Mouse (Mus musculus): ENCODE results near the gene Gm340. TPM values are rescaled to one million over a fixed set of nuclear protein-coding genes. Genes with fewer than 3 reads are reported as not detected.

Gene Gm340
- polyA plus RNA-seq, 2 experiments = 0.95 to 1.4 TPM

DNA sequence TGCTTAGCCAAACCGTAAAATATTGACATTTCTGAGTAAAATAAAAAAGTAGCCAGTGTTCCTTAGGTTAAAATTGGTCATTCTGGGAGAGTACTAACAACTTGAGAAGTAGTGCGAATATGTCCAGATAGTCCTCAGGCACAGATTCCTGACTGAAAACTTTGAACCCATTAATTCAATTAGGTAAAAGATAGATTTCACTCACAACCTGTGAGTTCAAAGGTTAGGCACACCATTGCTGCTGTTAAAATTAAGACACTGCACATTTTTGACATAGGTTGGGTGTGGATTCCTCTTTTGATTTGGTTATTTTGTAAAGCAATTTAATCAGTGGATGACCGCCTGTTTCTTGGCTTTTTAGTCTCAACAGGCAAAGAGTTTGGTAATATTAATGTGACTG lies 21.3 kb upstream of the Gm340 start:
- H3K4me1 ChIP-seq (replicated peaks; ENCODE audit: control insufficient read depth in 2 of 2, insufficient read depth in 2 of 2, low read length in 1 of 2) = no peaks in the 10 kb centered on the region
- no peak overlapping the region for H3K27ac ChIP-seq
- no peak overlapping the region for H3K9ac ChIP-seq (replicated peaks)
- DNase-seq (ENCODE audit: low read depth in 3 of 3, low spot score in 3 of 3) = no peak
- H3K36me3 ChIP-seq (replicated peaks; ENCODE audit: control insufficient read depth, insufficient read depth, low read depth) = peaks cover 18% of the 10 kb centered on the region
- TF ChIP-seq CTCF (IDR thresholded peaks at IDR 0.05; ENCODE audit: low read depth) (no peak), EP300 (IDR thresholded peaks at IDR 0.05; ENCODE audit: low read depth) (no peak)
- no peak overlapping the region for H3K4me2 ChIP-seq (ENCODE audit: low read depth)
- no peaks in the 10 kb centered on the region for H3K9me3 ChIP-seq (ENCODE audit: control insufficient read depth, low read length)
- no peaks in the 10 kb centered on the region for H3K27me3 ChIP-seq (ENCODE audit: control insufficient read depth, insufficient read depth, low read length)
- ATAC-seq (ENCODE audit: insufficient read depth) = no peak
- WGBS (ENCODE audit: insufficient replicate concordance) = 86% methylated on average over 3 of the region's 3 CpGs
- no peak overlapping the region for H3K4me3 ChIP-seq (ENCODE audit: insufficient read depth in 1 of 2, low read depth in 2 of 2, low read length in 2 of 2)

DNA sequence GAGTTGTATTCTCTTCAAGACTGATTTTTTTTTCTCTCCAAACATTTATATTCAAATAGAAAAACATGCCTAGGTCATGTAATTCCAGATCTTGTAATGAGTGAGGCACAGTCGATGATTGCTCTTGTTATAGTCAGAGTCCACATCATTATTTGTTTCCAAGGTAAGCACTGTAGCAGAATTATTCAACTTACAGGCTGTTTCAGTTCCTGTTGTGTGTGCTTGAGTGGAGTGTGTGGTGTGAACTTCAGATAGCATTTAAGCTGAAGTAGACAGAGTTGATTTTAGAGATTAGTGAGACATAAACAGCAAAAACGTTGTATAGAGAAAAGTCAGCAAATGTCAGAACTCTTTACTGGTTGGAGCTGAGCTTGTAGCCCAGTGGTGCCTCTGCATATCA lies 13.4 kb upstream of the Gm340 start:
- TF ChIP-seq EP300 (IDR thresholded peaks at IDR 0.05; ENCODE audit: low read depth) (no peak), CTCF (IDR thresholded peaks at IDR 0.05; ENCODE audit: low read depth) (no peak)
- H3K27me3 ChIP-seq (ENCODE audit: control insufficient read depth, insufficient read depth, low read length) = no peaks in the 10 kb centered on the region
- H3K27ac ChIP-seq = no peak overlapping the region
- no peak overlapping the region for H3K4me3 ChIP-seq (ENCODE audit: insufficient read depth in 1 of 2, low read depth in 2 of 2, low read length in 2 of 2)
- no peaks in the 10 kb centered on the region; a peak in 1 of 4 replicates for H3K4me1 ChIP-seq (replicated peaks; ENCODE audit: control insufficient read depth in 2 of 2, insufficient read depth in 2 of 2, low read length in 1 of 2)
- no peaks in the 10 kb centered on the region for H3K36me3 ChIP-seq (replicated peaks; ENCODE audit: control insufficient read depth, insufficient read depth, low read depth)
- no peak overlapping the region for H3K4me2 ChIP-seq (ENCODE audit: low read depth)
- 47% methylated on average over 2 of the region's 2 CpGs for WGBS (ENCODE audit: insufficient replicate concordance)
- no peaks in the 10 kb centered on the region for H3K9me3 ChIP-seq (ENCODE audit: control insufficient read depth, low read length)
- no peak overlapping the region for H3K9ac ChIP-seq (replicated peaks)
- no peak for ATAC-seq (ENCODE audit: insufficient read depth)
- DNase-seq (ENCODE audit: low read depth in 3 of 3, low spot score in 3 of 3) = no peak

DNA sequence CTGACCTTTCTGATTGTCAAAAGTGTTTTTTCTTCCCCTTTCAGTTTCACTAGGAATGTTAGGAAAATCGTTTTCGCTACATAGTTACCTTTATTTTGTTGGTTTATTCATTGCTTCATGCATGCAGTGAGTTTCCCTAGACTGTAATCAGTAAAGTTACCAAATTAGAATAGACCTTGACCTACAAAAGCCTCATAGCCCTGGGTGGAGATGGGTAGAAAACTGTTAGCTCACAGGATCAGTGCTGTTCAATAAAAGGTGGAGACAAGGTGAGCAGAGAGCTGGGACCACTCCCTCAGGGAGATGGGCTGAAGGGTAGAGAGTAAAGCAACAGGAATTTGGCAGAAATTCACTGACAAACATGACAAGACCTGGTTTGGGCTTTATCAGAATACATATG lies 8.5 kb upstream of the Gm340 start:
- Histone ChIP-seq H3K4me3 (ENCODE audit: insufficient read depth in 1 of 2, low read depth in 2 of 2, low read length in 2 of 2) (no peak overlapping the region), H3K4me2 (ENCODE audit: low read depth) (no peak overlapping the region), H3K4me1 (replicated peaks; ENCODE audit: control insufficient read depth in 2 of 2, insufficient read depth in 2 of 2, low read length in 1 of 2) (peaks cover 0 to 2% of the 10 kb centered on the region in 2 experiments; a peak in 1 of 4 replicates), H3K9ac (replicated peaks) (no peak overlapping the region), H3K27me3 (ENCODE audit: control insufficient read depth, insufficient read depth, low read length) (no peaks in the 10 kb centered on the region), H3K9me3 (ENCODE audit: control insufficient read depth, low read length) (no peaks in the 10 kb centered on the region), H3K27ac (no peak overlapping the region), H3K36me3 (replicated peaks; ENCODE audit: control insufficient read depth, insufficient read depth, low read depth) (no peaks in the 10 kb centered on the region)
- ATAC-seq (ENCODE audit: insufficient read depth) (no peak), DNase-seq (ENCODE audit: low read depth in 3 of 3, low spot score in 3 of 3) (no peak)
- 62% methylated on average over 2 of the region's 2 CpGs for WGBS (ENCODE audit: insufficient replicate concordance)
- TF ChIP-seq CTCF (IDR thresholded peaks at IDR 0.05; ENCODE audit: low read depth) = no peak
- no peak for TF ChIP-seq EP300 (IDR thresholded peaks at IDR 0.05; ENCODE audit: low read depth)

DNA sequence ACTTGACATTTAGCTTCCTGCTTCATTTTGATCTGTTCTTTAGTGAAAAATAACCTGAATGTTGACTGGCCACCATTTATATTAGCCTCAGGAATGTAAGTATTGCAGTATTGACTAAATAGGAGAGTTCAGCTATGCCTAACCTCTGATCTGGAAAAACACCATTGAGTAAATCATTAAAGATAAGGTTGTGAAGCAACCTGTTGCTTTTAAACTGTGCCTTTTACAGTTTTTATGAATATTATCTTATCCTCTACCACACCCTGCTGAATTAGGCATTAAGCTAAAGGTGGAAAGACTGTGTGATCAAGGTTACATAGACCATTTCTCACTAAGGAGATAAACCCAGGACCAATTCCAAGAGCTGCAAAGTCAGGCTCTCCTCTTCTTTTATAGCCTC lies 4.6 kb upstream of the Gm340 start:
- H3K9ac ChIP-seq (replicated peaks) = no peak overlapping the region
- H3K36me3 ChIP-seq (replicated peaks; ENCODE audit: control insufficient read depth, insufficient read depth, low read depth) = peaks cover 4% of the 10 kb centered on the region
- peaks cover 0 to 2% of the 10 kb centered on the region in 2 experiments; a peak in 2 of 4 replicates for H3K4me1 ChIP-seq (replicated peaks; ENCODE audit: control insufficient read depth in 2 of 2, insufficient read depth in 2 of 2, low read length in 1 of 2)
- H3K27ac ChIP-seq = no peak overlapping the region
- H3K27me3 ChIP-seq (ENCODE audit: control insufficient read depth, insufficient read depth, low read length) = no peaks in the 10 kb centered on the region
- ATAC-seq (ENCODE audit: insufficient read depth) (no peak), DNase-seq (ENCODE audit: low read depth in 3 of 3, low spot score in 3 of 3) (no peak)
- H3K4me3 ChIP-seq (ENCODE audit: insufficient read depth in 1 of 2, low read depth in 2 of 2, low read length in 2 of 2) = no peak overlapping the region
- H3K4me2 ChIP-seq (ENCODE audit: low read depth) = 0 out of 2 replicates have a peak overlapping the region, but pooled peaks have one; percentile 6
- no peak for TF ChIP-seq CTCF (IDR thresholded peaks at IDR 0.05; ENCODE audit: low read depth)
- no peak for TF ChIP-seq EP300 (IDR thresholded peaks at IDR 0.05; ENCODE audit: low read depth)
- H3K9me3 ChIP-seq (ENCODE audit: control insufficient read depth, low read length) = no peaks in the 10 kb centered on the region

DNA sequence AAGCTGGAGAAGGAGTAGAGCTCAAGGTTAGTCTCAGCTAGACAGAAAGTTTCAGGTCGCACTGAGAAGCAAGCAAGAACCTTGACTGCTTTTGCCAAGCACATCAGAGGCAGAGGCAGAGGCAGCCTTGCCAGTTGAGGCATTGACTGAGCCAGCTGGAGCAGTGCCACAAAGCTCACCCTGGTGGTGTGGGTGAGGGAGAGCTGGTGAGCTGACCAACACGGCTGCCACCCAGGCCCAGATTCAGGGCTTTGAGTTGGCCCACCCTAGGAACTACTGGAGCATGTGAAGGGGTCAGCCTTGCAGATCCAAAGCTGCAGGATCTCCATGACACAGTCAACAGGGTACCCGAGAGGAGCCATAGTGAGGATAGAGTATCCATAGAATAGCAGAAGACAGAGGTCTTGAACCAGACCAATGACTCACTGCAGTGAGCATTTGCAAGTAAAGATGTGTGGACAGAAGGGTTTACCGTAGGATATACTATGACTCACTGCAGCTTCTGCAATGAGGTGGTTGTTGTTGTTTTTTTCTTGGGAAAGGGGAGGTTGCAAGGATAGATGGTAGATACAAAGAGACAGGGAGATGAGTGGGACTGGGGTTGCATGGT lies 2.8 kb upstream of the Gm340 start:
- DNase-seq (ENCODE audit: low read depth in 3 of 3, low spot score in 3 of 3) (no peak), ATAC-seq (ENCODE audit: insufficient read depth) (no peak)
- TF ChIP-seq CTCF (IDR thresholded peaks at IDR 0.05; ENCODE audit: low read depth) = no peak
- TF ChIP-seq EP300 (IDR thresholded peaks at IDR 0.05; ENCODE audit: low read depth) = no peak
- H3K9me3 ChIP-seq (ENCODE audit: control insufficient read depth, low read length) = no peaks in the 10 kb centered on the region
- 73% methylated on average over 4 of the region's 4 CpGs for WGBS (ENCODE audit: insufficient replicate concordance)
- peaks cover 0 to 2% of the 10 kb centered on the region in 2 experiments; a peak in 1 of 4 replicates for H3K4me1 ChIP-seq (replicated peaks; ENCODE audit: control insufficient read depth in 2 of 2, insufficient read depth in 2 of 2, low read length in 1 of 2)
- H3K27me3 ChIP-seq (ENCODE audit: control insufficient read depth, insufficient read depth, low read length) = no peaks in the 10 kb centered on the region
- no peak overlapping the region for H3K4me2 ChIP-seq (ENCODE audit: low read depth)
- H3K27ac ChIP-seq = no peak overlapping the region
- H3K36me3 ChIP-seq (replicated peaks; ENCODE audit: control insufficient read depth, insufficient read depth, low read depth) = peaks cover 9% of the 10 kb centered on the region
- H3K9ac ChIP-seq (replicated peaks) = no peak overlapping the region
- H3K4me3 ChIP-seq (ENCODE audit: insufficient read depth in 1 of 2, low read depth in 2 of 2, low read length in 2 of 2) = no peak overlapping the region

Data from liver, embryonic 14.5 days (tissue).